Mouse (Mus musculus) kidney, embryonic 14.5 days (tissue): ENCODE data around the gene Ip6k3. TPM values are rescaled to one million over a fixed set of nuclear protein-coding genes. Genes with fewer than 3 reads are reported as not detected.

Experiments used
- ATAC-seq: fragments of 200-750 bp; cut with Nextera tagmentation; 2 replicates; pipeline ENCODE4 v1.8.0; 2017; ENCODE audit warnings: moderate number of reproducible peaks, mild to moderate bottlenecking, moderate TSS enrichment, moderate library complexity; ENCODE audit not compliant: low FRiP score, low TSS enrichment
- H3K27ac ChIP-seq: fragments of 300-500 bp; sonication (generic); 2 replicates; pipeline ENCODE4 v1.5.1; 2014; ENCODE audit warnings: low read depth, mild to moderate bottlenecking, low read length, moderate library complexity, mixed read lengths
- H3K27me3 ChIP-seq: fragments of 300-500 bp; sonication (generic); 2 replicates; pipeline ENCODE4 v1.6.1; 2014; ENCODE audit warnings: mild to moderate bottlenecking, low read length; ENCODE audit not compliant: control insufficient read depth, insufficient read depth
- H3K36me3 ChIP-seq: fragments of 300-500 bp; sonication (generic); 2 replicates; pipeline ENCODE4 v1.6.1; 2014; ENCODE audit warnings: low read length, mixed read lengths; ENCODE audit not compliant: control insufficient read depth, insufficient read depth
- H3K4me1 ChIP-seq: fragments of 300-500 bp; sonication (generic); 2 replicates; pipeline ENCODE4 v1.6.1; 2014; ENCODE audit warnings: low read length, mixed read lengths; ENCODE audit not compliant: control insufficient read depth, insufficient read depth
- H3K4me2 ChIP-seq: fragments of 300-500 bp; sonication (generic); replicated peaks from 2 replicates; pipeline ENCODE4 v1.6.1; 2014; ENCODE audit warnings: low read depth, mild to moderate bottlenecking, low read length
- H3K4me3 ChIP-seq: fragments of 300-500 bp; sonication (generic); 2 replicates; pipeline ENCODE4 v1.5.1; 2014; ENCODE audit warnings: mild to moderate bottlenecking, low read length
- H3K9ac ChIP-seq: fragments of 300-500 bp; sonication (generic); 2 replicates; pipeline ENCODE4 v1.6.1; 2014; ENCODE audit warnings: low read depth, mild to moderate bottlenecking, low read length, moderate library complexity
- H3K9me3 ChIP-seq: fragments of 300-500 bp; sonication (generic); 2 replicates; pipeline ENCODE4 v1.6.1; 2016; ENCODE audit warnings: low read length; ENCODE audit not compliant: control insufficient read depth
- WGBS: fragments of 180-500 bp; shearing (Covaris S2); extraction: QIAGEN DNeasy Blood & Tissue Kit; methylation state at CpG from one replicate; pipeline ENCODE4 v1.1.7; 2014; 5-methylcytosine and 5-hydroxymethylcytosine counted together
- polyA plus RNA-seq: library from polyadenylated mRNA; unstranded; fragments of >200 nt; fragmentation: Nextera tagmentation; extraction: Ambion mirVana; gene quantifications from 2 replicates; pipeline ENCODE4 v1.2.1, GENCODE M21; 2014

Gene Ip6k3
- polyA plus RNA-seq, 1 experiment from 2014 or later: 0.12 TPM

GRCm38 (mm10) chr17:27160905-27161304 lies 6.7 kb downstream of the Ip6k3 start:
- Histone ChIP-seq H3K4me1 (no peaks in the 10 kb centered on the region), H3K27ac (no peak overlapping the region), H3K9ac (no peak overlapping the region), H3K27me3 (no peaks in the 10 kb centered on the region), H3K4me2 (no peak overlapping the region), H3K36me3 (no peaks in the 10 kb centered on the region), H3K4me3 (no peak overlapping the region), H3K9me3 (no peaks in the 10 kb centered on the region)
- no peak for ATAC-seq
- WGBS: 64% methylated on average over 4 of the region's 4 CpGs

GRCm38 (mm10) chr17:27159169-27159568 lies 8.4 kb downstream of the Ip6k3 start:
- Histone ChIP-seq H3K4me3 (no peak overlapping the region), H3K36me3 (no peaks in the 10 kb centered on the region), H3K4me1 (no peaks in the 10 kb centered on the region), H3K4me2 (no peak overlapping the region), H3K27me3 (no peaks in the 10 kb centered on the region), H3K27ac (no peak overlapping the region), H3K9me3 (no peaks in the 10 kb centered on the region), H3K9ac (no peak overlapping the region)
- ATAC-seq: no peak
- 71% methylated on average over 7 of the region's 7 CpGs for WGBS

- Histone ChIP-seq H3K9me3 (no peaks in the 10 kb centered on the region), H3K27ac (no peak overlapping the region), H3K4me2 (no peak overlapping the region), H3K36me3 (no peaks in the 10 kb centered on the region), H3K4me1 (no peaks in the 10 kb centered on the region), H3K9ac (no peak overlapping the region), H3K27me3 (no peaks in the 10 kb centered on the region), H3K4me3 (no peak overlapping the region)
- ATAC-seq: no peak
- WGBS: 67% methylated on average over 6 of the region's 6 CpGs
Measured at GRCm38 (mm10) chr17:27158439-27158838, 9.2 kb downstream of the Ip6k3 start.

GRCm38 (mm10) chr17:27155752-27156151 lies 11.8 kb downstream of the Ip6k3 start:
- Histone ChIP-seq H3K9me3 (no peaks in the 10 kb centered on the region), H3K4me2 (no peak overlapping the region), H3K27me3 (no peaks in the 10 kb centered on the region), H3K4me1 (peaks cover 7% of the 10 kb centered on the region; the same call in 1 of the 2 replicates), H3K27ac (no peak overlapping the region), H3K9ac (no peak overlapping the region), H3K36me3 (no peaks in the 10 kb centered on the region), H3K4me3 (no peak overlapping the region)
- no peak for ATAC-seq
- 57% methylated on average over 8 of the region's 8 CpGs for WGBS

GRCm38 (mm10) chr17:27154881-27155280 lies 12.7 kb downstream of the Ip6k3 start:
- no peaks in the 10 kb centered on the region for H3K27me3 ChIP-seq
- no peak overlapping the region for H3K4me3 ChIP-seq
- H3K36me3 ChIP-seq: no peaks in the 10 kb centered on the region
- no peak overlapping the region for H3K27ac ChIP-seq
- ATAC-seq: no peak
- H3K9ac ChIP-seq: no peak overlapping the region
- no peaks in the 10 kb centered on the region for H3K9me3 ChIP-seq
- H3K4me2 ChIP-seq: no peak overlapping the region
- H3K4me1 ChIP-seq: peaks cover 7% of the 10 kb centered on the region; the same call in 1 of the 2 replicates
- WGBS: 89% methylated on average over 6 of the region's 6 CpGs

- Histone ChIP-seq H3K36me3 (no peaks in the 10 kb centered on the region), H3K9ac (no peak overlapping the region), H3K4me1 (peaks cover 7% of the 10 kb centered on the region; the same call in 1 of the 2 replicates), H3K27me3 (no peaks in the 10 kb centered on the region), H3K4me3 (no peak overlapping the region), H3K4me2 (no peak overlapping the region), H3K9me3 (no peaks in the 10 kb centered on the region), H3K27ac (no peak overlapping the region)
- WGBS: 89% methylated on average over 14 of the region's 14 CpGs
- ATAC-seq: no peak
Measured at GRCm38 (mm10) chr17:27154256-27154655, 13.3 kb downstream of the Ip6k3 start.

- Histone ChIP-seq H3K36me3 (no peaks in the 10 kb centered on the region), H3K9ac (no peak overlapping the region), H3K9me3 (no peaks in the 10 kb centered on the region), H3K4me2 (no peak overlapping the region), H3K4me3 (no peak overlapping the region), H3K4me1 (peaks cover 7% of the 10 kb centered on the region; the same call in 1 of the 2 replicates), H3K27ac (no peak overlapping the region), H3K27me3 (no peaks in the 10 kb centered on the region)
- no peak for ATAC-seq
- WGBS: 51% methylated on average over 9 of the region's 9 CpGs
Measured at GRCm38 (mm10) chr17:27153773-27154193, 13.8 kb downstream of the Ip6k3 start.

- peaks cover 7% of the 10 kb centered on the region; the same call in 1 of the 2 replicates for H3K4me1 ChIP-seq
- WGBS: 43% methylated on average over 8 of the region's 8 CpGs
- no peak for ATAC-seq
- no peaks in the 10 kb centered on the region for H3K36me3 ChIP-seq
- H3K4me3 ChIP-seq: no peak overlapping the region
- H3K27ac ChIP-seq: no peak overlapping the region
- H3K9ac ChIP-seq: no peak overlapping the region
- H3K4me2 ChIP-seq: no peak overlapping the region
- H3K9me3 ChIP-seq: no peaks in the 10 kb centered on the region
- no peaks in the 10 kb centered on the region for H3K27me3 ChIP-seq
Measured at GRCm38 (mm10) chr17:27152976-27153723, 14.4 kb downstream of the Ip6k3 start.

GRCm38 (mm10) chr17:27151411-27151810 lies 16.2 kb downstream of the Ip6k3 start:
- WGBS: 70% methylated on average over 8 of the region's 8 CpGs
- Histone ChIP-seq H3K4me3 (no peak overlapping the region), H3K4me1 (peaks cover 11% of the 10 kb centered on the region; the same call in 1 of the 2 replicates), H3K36me3 (no peaks in the 10 kb centered on the region), H3K4me2 (no peak overlapping the region), H3K9ac (no peak overlapping the region), H3K27me3 (no peaks in the 10 kb centered on the region), H3K27ac (no peak overlapping the region), H3K9me3 (no peaks in the 10 kb centered on the region)
- no peak for ATAC-seq
